Mouse (Mus musculus): ENCODE results near the gene Ap3d1.
A peak's percentile ranks its signal among the peaks of the same experiment; 100 is the strongest.

The Ap3d1 gene

GRCm38 (mm10) chr10:80680260-80680696, 61.8 kb downstream of the Ap3d1 start:
- DNase-seq = no peak

- DNase-seq = no peak
Observed at GRCm38 (mm10) chr10:80679556-80680259, 62.4 kb downstream of the Ap3d1 start.

- DNase-seq = peak; percentile 68 to 72
Observed at GRCm38 (mm10) chr10:80678601-80679377, 63.3 kb downstream of the Ap3d1 start.

- peak; percentile 96 for DNase-seq
Observed at GRCm38 (mm10) chr10:80677942-80678436, 64.1 kb downstream of the Ap3d1 start, which contains the start of gene Mknk2. Gene Mknk2, minus strand, starts transcription at chr10:80678112.

- DNase-seq = peak in 1 of 2 experiments; percentile 10
Observed at GRCm38 (mm10) chr10:80677128-80677875, 64.8 kb downstream of the Ap3d1 start.

- DNase-seq = peak; percentile 100
Observed at GRCm38 (mm10) chr10:80676198-80676928, 65.7 kb downstream of the Ap3d1 start.

GRCm38 (mm10) chr10:80675405-80676197, 66.5 kb downstream of the Ap3d1 start:
- no peak for DNase-seq

- DNase-seq = no peak
Observed at GRCm38 (mm10) chr10:80674851-80675404, 67.1 kb downstream of the Ap3d1 start.

GRCm38 (mm10) chr10:80674161-80674711, 67.8 kb downstream of the Ap3d1 start:
- DNase-seq = peak; percentile 43 to 45

- no peak for DNase-seq
Observed at GRCm38 (mm10) chr10:80673690-80674089, 68.4 kb downstream of the Ap3d1 start.

- DNase-seq = no peak
Observed at GRCm38 (mm10) chr10:80671936-80672690, 70.0 kb downstream of the Ap3d1 start.

- DNase-seq = no peak
Observed at GRCm38 (mm10) chr10:80671251-80671650, 70.8 kb downstream of the Ap3d1 start.

GRCm38 (mm10) chr10:80670531-80670930, 71.5 kb downstream of the Ap3d1 start:
- peak in 1 of 2 experiments; percentile 47 for DNase-seq

GRCm38 (mm10) chr10:80669737-80670485, 72.2 kb downstream of the Ap3d1 start:
- peak; percentile 93 to 94 for DNase-seq

- DNase-seq = no peak
Observed at GRCm38 (mm10) chr10:80669018-80669417, 73.0 kb downstream of the Ap3d1 start.

GRCm38 (mm10) chr10:80668614-80669013, 73.5 kb downstream of the Ap3d1 start:
- DNase-seq = peak; percentile 82 to 83

- DNase-seq = no peak
Observed at GRCm38 (mm10) chr10:80666837-80667412, 75.1 kb downstream of the Ap3d1 start.

- no peak for DNase-seq
Observed at GRCm38 (mm10) chr10:80665981-80666733, 75.9 kb downstream of the Ap3d1 start.
